20 mouse cellular contexts compared by ENCODE assay signal in the genomic region with DNA sequence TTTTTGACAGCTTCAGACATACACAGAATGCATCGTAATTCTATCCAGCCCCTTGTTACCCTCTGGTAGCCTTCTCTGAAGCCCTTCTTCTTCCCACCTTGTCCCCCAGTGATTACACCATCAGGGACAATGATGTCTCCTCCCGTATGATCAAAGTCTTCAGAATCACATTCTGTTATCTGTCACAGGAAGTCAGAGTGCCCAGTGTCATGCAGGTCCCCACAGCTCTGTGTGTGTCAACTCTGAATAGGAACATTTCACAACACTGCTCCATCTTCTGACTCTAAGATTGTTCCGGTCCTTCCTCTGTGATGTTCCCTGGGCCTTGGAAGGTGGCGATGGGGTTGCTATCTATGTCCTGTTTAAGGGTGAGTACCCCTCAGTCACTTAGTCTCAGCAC.
"Had no signal": no experiment of that assay in that cellular context is flagged by ENCODE, and none has a peak within 500 bp of the region (broad histone marks: within the 10 kb centered on the region; RNA-seq: fewer than 3 reads in every experiment).

No protein-coding gene starts in this region.

- H3K4me2 ChIP-seq: intestine, embryonic 15.5 days; limb, embryonic 13.5 days; midbrain, embryonic 12.5 days; neural tube, embryonic 13.5 days; stomach, embryonic 15.5 days had no signal

- H3K27me3 ChIP-seq: intestine, embryonic 15.5 days; limb, embryonic 13.5 days; midbrain, embryonic 12.5 days; neural tube, embryonic 13.5 days; stomach, embryonic 15.5 days had no signal

- H3K9me3 ChIP-seq: intestine, embryonic 15.5 days; limb, embryonic 10.5 days; limb, embryonic 13.5 days; midbrain, embryonic 12.5 days; neural tube, embryonic 13.5 days; stomach, embryonic 15.5 days had no signal

- H3K4me3 ChIP-seq: intestine, embryonic 15.5 days; limb, embryonic 10.5 days; limb, embryonic 13.5 days; midbrain, embryonic 12.5 days; myocyte; neural tube, embryonic 13.5 days; stomach, embryonic 15.5 days had no signal

- H3K36me3 ChIP-seq: intestine, embryonic 15.5 days; midbrain, embryonic 12.5 days; neural tube, embryonic 13.5 days; stomach, embryonic 15.5 days had no signal

- DNase-seq: kidney, adult 18-20 months; kidney, adult 9 months; kidney, postnatal 14 days; kidney, postnatal 4 days; lung, adult 2 months; lung, postnatal 14 days; lung, postnatal 4 days; retina, postnatal 1 day; right cerebral cortex, postnatal 25 days; spleen, adult 18-20 months; thymus, postnatal 25 days had no signal

- ATAC-seq: intestine, embryonic 15.5 days; midbrain, embryonic 16.5 days had no signal

- H3K4me1 ChIP-seq: intestine, embryonic 15.5 days; stomach, embryonic 15.5 days had no signal

- H3K9ac ChIP-seq: intestine, embryonic 15.5 days; limb, embryonic 13.5 days; liver, embryonic 14.5 days; midbrain, embryonic 12.5 days; neural tube, embryonic 13.5 days; stomach, embryonic 15.5 days had no signal

- H3K27ac ChIP-seq: intestine, embryonic 15.5 days; limb, embryonic 10.5 days; limb, embryonic 13.5 days; liver, embryonic 14.5 days; midbrain, embryonic 12.5 days; neural tube, embryonic 13.5 days; stomach, embryonic 15.5 days had no signal
